Mouse (Mus musculus): ENCODE data around the gene Kcnb1. TPM values are rescaled to one million over a fixed set of nuclear protein-coding genes. Genes with fewer than 3 reads are reported as not detected.

Gene Kcnb1
- total RNA-seq, 2 experiments from 2014 or later: 16.1 to 20.7 TPM

GRCm38 (mm10) chr2:167063906-167064496, 126.0 kb downstream of the Kcnb1 start:
- intact Hi-C loops (cut with DNase I): loop anchor here (5.0 to 10.0 kb wide), 3 partner anchors 47 to 571 kb away; partner anchors contain the start of genes Ddx27, Slc9a8 and Ube2v1
- peak overlapping the region; percentile 91 for H3K4me3 ChIP-seq
- H3K27ac ChIP-seq: peak overlapping the region; percentile 96
- no peak for TF ChIP-seq CTCF (IDR thresholded peaks at IDR 0.05)
- DNase-seq: no peak

- intact Hi-C loops (cut with DNase I): loop anchor here (5.0 to 10.0 kb wide), 3 partner anchors 46 to 572 kb away; partner anchors contain the start of genes Ddx27, Slc9a8 and Ube2v1
- peak within 1 kb of the TSS; percentile 96 for H3K27ac ChIP-seq
- DNase-seq: peak; percentile 96
- peak within 1 kb of the TSS; percentile 91 for H3K4me3 ChIP-seq
- TF ChIP-seq CTCF (IDR thresholded peaks at IDR 0.05): no peak
Observed at GRCm38 (mm10) chr2:167062965-167063880, 126.7 kb downstream of the Kcnb1 start, which contains the start of gene Znfx1. Znfx1 (minus strand) TSS chr2:167063015.

DNA sequence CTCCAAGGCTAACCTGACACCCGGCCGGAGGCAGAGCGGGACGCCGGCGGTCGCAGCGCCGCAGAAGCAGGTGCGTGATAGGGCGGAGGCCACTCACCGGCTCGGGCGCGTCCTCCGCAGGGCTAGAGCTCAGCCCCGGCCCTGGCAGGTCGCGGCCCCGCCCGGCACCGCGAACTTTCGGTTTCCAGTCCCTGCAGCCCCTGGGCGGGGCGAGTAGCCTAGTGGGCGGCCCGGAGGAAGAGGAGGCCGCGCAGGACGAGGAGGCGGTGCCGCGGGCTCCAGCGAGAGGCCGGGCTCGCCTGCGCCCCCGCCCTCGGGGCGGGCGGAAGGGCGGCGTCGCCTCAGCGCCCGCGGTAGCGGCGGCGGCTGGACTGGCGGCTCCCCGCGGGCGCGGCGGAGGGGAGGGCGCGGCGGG, 127.5 kb downstream of the Kcnb1 start:
- peak overlapping the region; percentile 91 for H3K4me3 ChIP-seq
- TF ChIP-seq CTCF (IDR thresholded peaks at IDR 0.05): no peak
- H3K27ac ChIP-seq: peak overlapping the region; percentile 96
- peak; percentile 98 for DNase-seq
- intact Hi-C loops (cut with DNase I): loop anchor here (5.0 to 10.0 kb wide), 3 partner anchors 45 to 572 kb away; partner anchors contain the start of genes Ddx27, Slc9a8 and Ube2v1

GRCm38 (mm10) chr2:167061381-167062034, 128.4 kb downstream of the Kcnb1 start:
- DNase-seq: no peak
- no peak for TF ChIP-seq CTCF (IDR thresholded peaks at IDR 0.05)
- peak overlapping the region; percentile 96 for H3K27ac ChIP-seq
- intact Hi-C loops (cut with DNase I): loop anchor here (5.0 to 10.0 kb wide), 3 partner anchors 44 to 573 kb away; partner anchors contain the start of genes Ddx27, Slc9a8 and Ube2v1
- peak overlapping the region; percentile 91 for H3K4me3 ChIP-seq

DNA sequence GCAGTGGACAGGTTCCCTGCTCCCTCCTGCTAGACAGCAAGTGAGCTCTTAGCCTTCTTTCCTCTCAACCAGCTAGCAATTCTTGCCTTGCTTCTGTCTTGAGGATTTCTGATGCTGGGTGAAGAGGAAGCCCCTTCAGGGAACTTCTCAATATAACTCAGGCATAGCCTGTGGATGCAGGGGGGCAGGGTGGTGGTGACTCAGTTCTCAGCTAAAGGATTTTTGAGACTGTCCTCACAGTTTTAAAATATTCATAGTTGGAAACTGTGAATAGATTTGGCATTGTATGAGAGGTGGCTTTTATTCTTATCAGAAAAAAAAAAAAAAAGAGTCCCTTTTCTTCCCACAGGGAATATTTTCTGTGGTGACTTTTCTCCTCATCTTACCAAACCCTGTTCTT, 129.2 kb downstream of the Kcnb1 start:
- H3K27ac ChIP-seq: peak overlapping the region; percentile 56
- TF ChIP-seq CTCF (IDR thresholded peaks at IDR 0.05): no peak
- intact Hi-C loops (cut with DNase I): loop anchor here (5.0 to 10.0 kb wide), 3 partner anchors 43 to 574 kb away; partner anchors contain the start of genes Ddx27, Slc9a8 and Ube2v1
- no peak for DNase-seq
- peak overlapping the region; percentile 91 for H3K4me3 ChIP-seq

GRCm38 (mm10) chr2:167060360-167060759, 129.6 kb downstream of the Kcnb1 start:
- Histone ChIP-seq H3K4me3 (peak overlapping the region; percentile 33), H3K27ac (peak overlapping the region; percentile 56)
- DNase-seq: no peak
- TF ChIP-seq CTCF (IDR thresholded peaks at IDR 0.05): no peak
- intact Hi-C loops (cut with DNase I): loop anchor here (5.0 to 10.0 kb wide), 3 partner anchors 43 to 574 kb away; partner anchors contain the start of genes Ddx27, Slc9a8 and Ube2v1

GRCm38 (mm10) chr2:167059960-167060359, 130.0 kb downstream of the Kcnb1 start:
- no peak for DNase-seq
- Histone ChIP-seq H3K4me3 (peak overlapping the region; percentile 33; the same call in 1 of the 2 replicates), H3K27ac (peak overlapping the region; percentile 56; the same call in 1 of the 2 replicates)
- no peak for TF ChIP-seq CTCF (IDR thresholded peaks at IDR 0.05)
- intact Hi-C loops (cut with DNase I): loop anchor here (5.0 to 10.0 kb wide), 3 partner anchors 43 to 575 kb away; partner anchors contain the start of genes Ddx27, Slc9a8 and Ube2v1

- no peak for TF ChIP-seq CTCF (IDR thresholded peaks at IDR 0.05)
- no peak overlapping the region for H3K27ac ChIP-seq
- intact Hi-C loops (cut with DNase I): no loop called here
Observed at GRCm38 (mm10) chr2:167059536-167059935, 130.4 kb downstream of the Kcnb1 start.

GRCm38 (mm10) chr2:167058814-167059387, 131.1 kb downstream of the Kcnb1 start:
- intact Hi-C loops (cut with DNase I): no loop called here
- TF ChIP-seq CTCF (IDR thresholded peaks at IDR 0.05): no peak
- DNase-seq: no peak
- Histone ChIP-seq H3K27ac (0 out of 2 replicates have a peak overlapping the region, but pooled peaks have one; percentile 16), H3K4me3 (peak overlapping the region; percentile 20; the same call in 1 of the 2 replicates)

More at GRCm38 (mm10) chr2:167059536-167059935, 130.4 kb downstream of the Kcnb1 start:
- H3K4me3 ChIP-seq: no peak overlapping the region
- DNase-seq: no peak

GRCm38 (mm10) chr2:167058201-167058600, 131.8 kb downstream of the Kcnb1 start:
- H3K27ac ChIP-seq: peak overlapping the region; percentile 38; the same call in 1 of the 2 replicates
- DNase-seq: no peak
- intact Hi-C loops (cut with DNase I): no loop called here
- TF ChIP-seq CTCF (IDR thresholded peaks at IDR 0.05): no peak
- peak overlapping the region; percentile 20 for H3K4me3 ChIP-seq

- Histone ChIP-seq H3K4me3 (no peak overlapping the region), H3K27ac (no peak overlapping the region)
- no peak for TF ChIP-seq CTCF (IDR thresholded peaks at IDR 0.05)
- intact Hi-C loops (cut with DNase I): no loop called here
- no peak for DNase-seq
Observed at GRCm38 (mm10) chr2:167056942-167057323, 133.0 kb downstream of the Kcnb1 start.
